Mouse (Mus musculus) T-helper 17 cell (primary cell): ENCODE measurements around the gene Amhr2.

Source experiments
- in situ Hi-C, 2 experiments: fragments of 300-600 bp; cut with MboI, MseI; formaldehyde crosslinking; loops; 1 replicate in 1 of 2; 2 replicates in 1 of 2; pipeline ENCODE4 v1.15.1; 2025; ENCODE audit warnings: high pct_unique_total_duplicates in 2 of 2

Gene Amhr2

DNA sequence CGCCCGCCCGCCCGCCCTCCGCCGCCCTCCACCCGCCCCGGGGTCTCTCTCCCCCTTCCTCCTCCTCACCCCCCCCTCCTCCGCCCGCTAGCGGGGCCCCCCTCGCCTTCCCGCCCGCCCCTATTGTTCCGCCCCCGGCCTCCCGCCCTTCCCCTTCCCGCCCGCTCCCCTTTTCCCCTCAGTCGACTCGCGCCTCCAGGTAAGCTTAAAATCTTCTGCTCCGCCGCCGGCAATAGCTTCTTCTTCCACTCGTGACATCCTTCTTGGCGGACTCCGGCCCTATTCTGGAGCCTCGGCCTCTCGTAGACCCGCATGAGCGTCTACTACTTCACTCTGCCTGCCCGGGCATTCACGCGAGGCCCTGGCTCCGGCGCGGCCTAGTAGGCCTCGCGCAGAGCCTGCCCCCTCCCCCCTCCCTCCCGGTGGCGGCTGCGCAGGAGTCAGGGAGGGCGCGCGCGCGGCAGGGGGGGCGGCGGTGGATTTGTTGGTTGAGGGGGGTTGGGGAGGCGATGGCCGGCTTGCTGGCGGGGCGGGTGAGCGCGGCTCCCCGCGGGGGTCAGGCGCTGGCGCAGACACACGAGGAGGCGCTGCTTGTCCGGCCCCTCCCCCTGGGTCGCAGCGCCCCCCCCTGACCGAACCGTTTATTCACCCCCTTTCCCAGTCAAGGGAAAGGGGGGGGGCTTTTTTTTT is 25.6 kb downstream of the Amhr2 start:
- in situ Hi-C loops: no loop called here

DNA sequence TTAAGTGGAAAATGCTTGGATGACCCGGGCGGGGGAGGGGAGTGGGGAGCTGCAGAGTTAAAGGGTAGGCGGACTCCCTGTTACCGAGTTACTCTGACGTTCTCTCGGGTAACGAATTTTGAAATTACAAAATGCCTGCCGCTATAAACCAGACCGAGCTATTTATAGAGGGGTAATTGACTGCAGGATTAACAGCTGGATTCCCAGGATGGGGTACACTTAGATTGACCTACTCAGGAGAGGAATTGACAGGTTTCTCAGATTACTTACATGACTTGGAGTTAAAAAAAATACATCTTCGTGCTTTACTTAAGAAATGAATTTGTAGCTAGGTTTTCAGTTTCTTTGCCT is 26.1 kb downstream of the Amhr2 start:
- in situ Hi-C loops: no loop called here

DNA sequence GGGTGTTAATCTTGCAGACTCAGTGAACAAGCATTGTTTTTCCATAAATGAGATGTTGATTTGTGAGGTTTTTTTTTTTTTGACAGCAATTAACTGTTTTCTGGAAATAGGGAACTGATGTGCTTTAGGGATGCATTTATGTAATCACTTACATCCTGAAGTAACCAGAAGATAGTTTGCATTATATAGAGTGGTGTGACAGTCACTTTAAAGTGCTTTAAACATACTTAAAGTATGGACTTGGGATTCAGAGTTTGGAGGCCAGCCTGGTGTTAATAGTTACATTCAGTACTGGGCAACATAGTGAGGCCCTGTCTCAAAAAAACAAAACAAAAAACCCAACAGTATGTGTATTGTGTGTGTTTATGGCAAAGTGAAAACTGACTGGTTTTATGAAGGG is 26.6 kb downstream of the Amhr2 start:
- in situ Hi-C loops: no loop called here

DNA sequence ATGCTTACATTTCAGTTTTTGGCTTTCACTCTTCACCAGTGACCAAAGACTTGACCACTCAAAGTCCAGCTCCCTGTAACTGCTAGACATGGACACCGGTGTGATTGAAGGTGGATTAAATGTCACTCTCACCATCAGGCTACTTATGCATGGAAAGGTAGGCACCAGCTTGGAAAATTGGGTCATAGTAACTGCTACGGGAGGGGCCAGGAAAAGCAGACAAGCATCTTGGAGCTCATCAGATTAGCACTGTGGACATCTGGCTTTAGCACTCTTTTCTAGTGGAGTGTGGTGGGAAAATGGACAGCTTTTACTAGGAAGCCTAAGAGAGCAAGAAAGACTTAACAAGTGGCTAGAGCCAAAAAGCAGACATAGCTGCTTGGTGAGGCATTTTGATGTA is 28.1 kb downstream of the Amhr2 start:
- in situ Hi-C loops: no loop called here

DNA sequence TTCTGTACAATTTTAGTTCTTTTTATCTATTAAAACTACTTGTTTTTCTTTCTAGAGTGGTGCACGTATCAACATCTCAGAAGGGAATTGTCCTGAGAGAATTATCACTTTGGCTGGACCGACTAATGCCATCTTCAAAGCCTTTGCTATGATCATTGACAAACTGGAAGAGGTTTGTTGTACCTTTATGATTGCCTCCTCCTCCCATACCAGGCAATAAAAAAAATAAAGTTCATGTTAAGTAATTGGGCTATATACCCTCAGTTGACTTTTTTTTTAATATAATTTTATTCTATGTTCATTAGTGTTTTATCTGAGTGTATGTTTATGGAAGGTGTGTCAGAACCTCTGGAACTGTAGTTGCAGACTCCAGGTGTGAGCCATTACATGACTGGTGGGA is 29.4 kb downstream of the Amhr2 start:
- in situ Hi-C loops: no loop called here

DNA sequence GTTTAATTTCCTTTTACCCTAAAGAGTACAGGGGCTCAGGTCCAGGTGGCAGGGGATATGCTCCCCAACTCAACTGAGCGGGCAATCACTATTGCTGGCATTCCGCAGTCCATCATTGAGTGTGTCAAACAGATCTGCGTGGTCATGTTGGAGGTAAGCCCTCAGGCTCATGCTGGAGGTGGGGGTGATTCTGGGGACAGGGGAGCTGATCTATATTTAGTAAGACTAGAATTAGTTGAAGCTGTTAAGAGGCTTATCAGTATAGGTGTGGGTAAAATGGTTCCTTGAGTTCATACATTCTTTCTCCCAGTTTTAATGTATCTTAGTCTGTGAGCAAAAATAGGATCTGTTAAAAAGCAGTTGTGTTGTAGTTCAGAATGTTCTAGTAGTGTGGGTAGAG is 38.0 kb downstream of the Amhr2 start:
- in situ Hi-C loops: no loop called here

DNA sequence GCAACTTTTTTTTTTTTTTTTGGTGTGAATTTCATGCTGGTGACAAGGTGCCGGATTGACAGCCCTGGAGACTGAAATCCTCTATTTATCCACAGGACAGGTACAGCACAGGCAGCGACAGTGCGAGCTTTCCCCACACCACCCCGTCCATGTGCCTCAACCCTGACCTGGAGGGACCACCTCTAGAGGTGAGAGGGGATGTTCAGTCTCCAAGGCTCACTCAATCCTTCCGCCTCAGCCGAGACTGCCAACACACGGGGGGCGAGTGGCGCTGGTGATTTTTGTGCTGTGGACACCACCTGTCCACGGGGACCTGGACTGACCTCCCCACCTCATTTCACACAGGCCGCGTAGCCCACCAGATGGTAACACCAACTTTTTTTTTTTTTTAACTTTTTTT is 40.7 kb downstream of the Amhr2 start:
- in situ Hi-C loops: no loop called here

DNA sequence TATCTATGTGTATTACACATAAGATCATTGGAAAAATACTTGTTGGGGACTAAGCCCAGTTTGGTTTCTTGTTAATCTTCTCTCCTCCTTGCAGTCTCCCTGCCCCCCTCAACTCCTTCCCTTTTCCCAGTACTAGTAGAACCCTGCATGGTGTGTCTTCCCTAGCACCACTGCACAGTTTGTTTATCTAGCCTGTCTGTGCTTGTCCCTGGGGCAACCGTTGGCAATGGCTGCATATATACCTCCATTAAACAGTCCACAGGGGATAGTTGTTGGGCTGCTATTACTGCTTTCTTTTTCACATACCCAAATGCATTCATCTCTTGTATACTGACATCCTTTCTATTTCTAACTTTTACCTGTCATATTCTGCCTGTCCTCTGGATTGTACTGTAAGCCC is 42.5 kb downstream of the Amhr2 start:
- in situ Hi-C loops: no loop called here

DNA sequence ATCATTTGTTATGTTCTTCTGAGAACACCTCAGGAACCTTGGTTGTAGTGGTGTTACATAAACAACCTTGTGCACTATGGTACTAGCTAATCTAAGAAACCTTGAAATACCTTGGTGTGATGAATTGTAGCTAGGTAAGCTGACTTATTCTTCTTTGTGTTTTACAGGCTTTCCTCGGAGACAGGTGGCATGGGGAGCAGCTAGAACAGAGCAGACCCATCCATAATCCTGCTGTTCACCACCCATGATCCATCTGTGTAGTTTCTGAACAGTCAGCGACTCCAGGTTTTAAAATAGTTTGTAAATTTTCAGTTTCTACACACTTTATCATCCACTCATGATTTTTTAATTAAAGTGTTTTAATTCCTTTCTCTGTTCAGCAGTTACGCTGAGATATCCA is 53.2 kb downstream of the Amhr2 start:
- in situ Hi-C loops: no loop called here

DNA sequence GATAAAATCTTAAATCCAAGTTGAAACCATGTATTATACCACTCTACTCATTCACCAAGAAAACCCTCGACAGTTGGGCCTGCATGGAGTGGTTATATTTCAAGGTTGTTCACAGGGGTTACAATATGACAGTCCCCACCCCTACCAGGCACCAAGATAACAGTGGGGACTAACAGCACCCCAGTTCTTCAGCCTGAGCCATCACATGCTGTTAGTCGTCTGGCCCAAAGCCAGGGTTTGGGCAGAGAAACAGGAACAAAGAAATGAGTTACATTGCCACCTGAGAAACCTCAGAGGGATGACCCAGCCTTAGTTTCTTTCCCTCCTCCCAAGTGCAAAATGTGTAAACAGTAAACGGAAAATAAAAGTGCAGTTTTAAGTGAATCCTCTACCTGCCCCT is 54.2 kb downstream of the Amhr2 start:
- in situ Hi-C loops: no loop called here

DNA sequence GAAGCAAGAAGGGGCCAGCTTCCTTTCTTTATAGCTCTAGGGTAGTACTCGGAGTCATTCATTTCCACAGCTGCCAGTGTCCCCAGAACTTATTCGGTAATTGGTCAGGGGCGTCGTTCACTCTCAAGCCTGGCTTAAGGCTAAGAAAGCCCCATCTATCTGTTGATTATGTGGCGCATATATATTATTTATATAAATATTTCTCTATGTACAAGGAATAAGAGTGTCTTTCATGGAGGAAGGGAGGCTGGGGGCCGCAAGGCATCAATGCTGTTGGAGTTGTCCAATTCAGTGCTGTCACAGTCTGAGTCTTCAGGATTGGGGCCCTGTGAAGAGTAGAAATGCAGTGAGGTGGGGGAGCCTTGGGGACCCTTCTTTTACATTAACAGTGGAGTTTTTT is 54.7 kb downstream of the Amhr2 start:
- in situ Hi-C loops: loop anchor here (10.0 to 25.0 kb wide), 2 partner anchors 415 to 737 kb away; partner anchors contain the start of genes Cbx5 (in 1 of the 2) and Hnrnpa1 (in 1 of the 2)

DNA sequence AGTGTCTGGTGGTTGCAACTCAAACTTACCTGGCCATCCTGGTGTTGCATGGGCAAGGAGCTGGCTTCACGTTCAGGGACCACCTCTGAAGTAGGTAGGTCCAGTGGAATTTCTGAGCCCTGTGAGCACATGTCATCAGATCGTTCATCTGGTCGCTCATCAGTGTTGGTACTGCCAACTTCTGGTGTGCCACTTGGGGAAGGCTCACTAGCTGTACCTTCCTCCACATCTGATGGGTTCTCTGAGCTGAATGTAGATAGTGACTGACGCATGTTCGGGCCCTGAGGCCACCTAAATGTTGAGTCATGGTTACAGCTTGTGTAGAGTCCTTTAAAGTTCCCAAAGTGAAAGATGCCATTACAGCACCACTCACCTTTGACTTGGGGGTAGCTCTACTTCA is 55.3 kb downstream of the Amhr2 start:
- in situ Hi-C loops: loop anchor here (10.0 to 25.0 kb wide), 2 partner anchors 416 to 737 kb away; partner anchors contain the start of genes Cbx5 (in 1 of the 2) and Hnrnpa1 (in 1 of the 2)

DNA sequence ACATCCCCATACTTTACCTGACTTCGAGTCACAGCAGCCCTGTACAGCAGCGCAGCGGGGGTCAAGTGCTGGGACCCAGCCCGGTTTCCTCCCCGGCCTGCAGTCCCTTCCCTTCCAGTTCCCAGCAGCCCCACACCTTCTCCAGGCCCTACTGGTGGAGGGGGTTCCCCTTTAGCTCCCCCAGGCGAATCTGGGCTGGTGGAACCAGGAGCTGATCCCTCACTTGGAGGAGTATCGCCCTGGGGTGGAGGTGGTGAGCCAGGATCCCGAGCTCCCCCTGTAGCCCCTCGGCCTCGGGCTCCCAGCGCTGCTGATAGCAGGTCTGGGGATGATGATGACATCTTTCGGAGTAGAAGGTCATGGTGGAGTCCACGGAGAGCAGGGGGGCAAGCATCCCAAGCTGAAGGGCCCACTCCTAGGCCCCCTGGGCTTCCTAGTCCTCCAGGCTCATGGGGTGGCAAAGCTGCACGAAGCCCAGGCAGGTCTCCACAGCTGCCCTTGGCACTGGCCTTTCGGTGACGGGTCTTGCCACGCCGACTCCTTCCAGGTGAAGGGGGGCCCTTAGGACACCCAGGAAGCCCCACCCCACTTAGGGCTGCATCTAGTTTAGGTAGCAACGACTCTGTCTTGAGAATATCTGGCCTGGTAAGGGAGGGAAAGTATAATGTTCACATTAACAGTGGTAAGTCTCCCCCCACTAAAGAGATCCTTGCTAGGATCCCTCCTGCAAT is 56.1 kb downstream of the Amhr2 start:
- in situ Hi-C loops: loop anchor here (10.0 to 25.0 kb wide), 2 partner anchors 416 to 736 kb away; partner anchors contain the start of genes Cbx5 (in 1 of the 2) and Hnrnpa1 (in 1 of the 2)

DNA sequence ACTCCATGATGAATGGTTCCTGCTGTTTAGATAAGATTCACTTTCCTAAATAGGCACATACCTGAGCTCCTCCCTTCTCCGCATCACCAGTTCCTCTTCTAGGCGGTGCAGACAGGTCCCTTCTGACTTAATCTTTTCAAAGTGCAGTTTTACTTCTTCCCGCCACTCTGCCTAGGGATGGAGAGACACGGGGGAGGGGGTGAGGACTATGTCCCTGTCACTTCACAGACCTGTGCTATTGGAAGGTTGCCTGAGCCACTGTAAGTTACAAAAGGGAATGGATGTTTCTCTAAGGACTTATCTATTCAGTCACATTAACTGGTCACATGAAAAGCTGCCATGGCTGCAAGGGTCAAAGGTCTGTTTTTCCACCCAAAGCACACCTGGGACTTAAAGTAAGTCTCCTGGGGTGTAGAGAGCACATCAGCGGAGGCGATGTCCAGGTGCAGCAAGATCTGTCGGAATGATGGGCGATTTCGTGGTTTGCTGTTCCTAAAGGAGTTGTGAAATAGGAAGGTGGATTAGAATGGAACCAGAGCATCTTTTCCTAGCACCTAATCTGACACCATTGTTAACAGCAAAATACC is 57.2 kb downstream of the Amhr2 start:
- in situ Hi-C loops: loop anchor here (10.0 to 25.0 kb wide), 2 partner anchors 418 to 735 kb away; partner anchors contain the start of genes Cbx5 (in 1 of the 2) and Hnrnpa1 (in 1 of the 2)

DNA sequence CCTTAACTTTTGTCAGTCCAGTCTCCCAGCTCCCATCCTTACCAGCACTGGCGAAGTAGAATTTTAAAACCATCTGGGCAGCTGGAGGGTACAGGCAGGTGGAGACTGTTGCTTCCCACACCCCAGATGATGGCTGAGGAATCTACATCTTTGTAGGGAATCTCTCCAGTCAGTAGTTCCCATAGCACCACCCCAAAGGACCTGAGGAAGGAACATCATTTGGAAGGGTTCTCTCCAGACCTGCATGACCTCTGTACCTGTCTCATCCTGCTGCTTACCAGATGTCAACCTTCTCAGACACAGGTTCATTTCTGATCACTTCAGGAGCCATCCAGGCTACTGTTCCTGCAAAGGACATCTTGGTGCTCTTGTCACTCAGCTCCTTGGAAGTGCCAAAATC is 58.3 kb downstream of the Amhr2 start, which contains the start of gene Gm10337:
TSS of gene Gm10337 (plus strand) at position 276 of the 400 bp plus-strand sequence.
- in situ Hi-C loops: loop anchor here (10.0 to 25.0 kb wide), 2 partner anchors 419 to 734 kb away; partner anchors contain the start of genes Cbx5 (in 1 of the 2) and Hnrnpa1 (in 1 of the 2)
